13 mouse cellular contexts compared by ENCODE assay signal in the genomic region with DNA sequence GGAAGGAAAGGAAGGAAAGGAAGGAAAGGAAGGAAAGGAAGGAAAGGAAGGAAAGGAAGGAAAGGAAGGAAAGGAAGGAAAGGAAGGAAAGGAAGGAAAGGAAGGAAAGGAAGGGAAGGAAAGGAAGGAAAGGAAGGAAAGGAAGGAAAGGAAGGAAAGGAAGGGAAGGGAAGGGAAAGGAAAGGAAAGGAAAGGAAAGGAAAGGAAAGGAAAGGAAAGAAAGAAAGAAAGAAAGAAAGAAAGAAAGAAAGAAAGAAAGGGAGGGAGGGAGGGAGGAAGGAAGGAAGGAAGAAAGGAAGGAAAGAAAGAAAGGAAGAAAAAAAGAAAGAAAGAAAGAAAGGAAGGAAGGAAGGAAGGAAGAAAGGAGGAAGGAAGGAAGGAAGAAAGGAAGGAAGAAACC. TPM values are rescaled to one million over a fixed set of nuclear protein-coding genes. Genes with fewer than 3 reads are reported as not detected.
"Had no signal": no experiment of that assay in that cellular context is flagged by ENCODE, and none has a peak within 500 bp of the region (broad histone marks: within the 10 kb centered on the region; RNA-seq: fewer than 3 reads in every experiment).

No protein-coding gene starts in this region.

RNA-seq across cellular contexts. Expression of a gene that starts 47.4 kb away (rescaled TPM):
- total RNA-seq: common myeloid progenitor, adult 5-6 weeks; forebrain, postnatal 0 days; gastrocnemius, adult 18-20 months; gastrocnemius, adult 2 months; gastrocnemius, adult 8-10 months; gastrocnemius, postnatal 14 days; gastrocnemius, postnatal 25 days; gastrocnemius, postnatal 36 days; gastrocnemius, postnatal 4 days; granulocyte monocyte progenitor cell, adult 5-6 weeks; heart, adult 18-20 months; heart, adult 2 months; heart, adult 8-10 months had no signal
